Mouse (Mus musculus): ENCODE measurements at regions not wholly inside any gene's neighbourhood (a gene's known extent, or its start where the extent isn't known, plus 50 kb on each side); places are given as distances from the start of the nearest gene placed in this dataset.

- Histone ChIP-seq H3K4me1 (replicated peaks) (no peaks in the 10 kb centered on the region), H3K4me2 (no peak overlapping the region), H3K9me3 (no peaks in the 10 kb centered on the region), H3K36me3 (no peaks in the 10 kb centered on the region), H3K27ac (replicated peaks) (no peak overlapping the region), H3K4me3 (no peak overlapping the region), H3K27me3 (no peaks in the 10 kb centered on the region), H3K9ac (no peak overlapping the region)
- 83% methylated on average over 4 of the region's 4 CpGs for WGBS
- ATAC-seq (ENCODE audit: low FRiP score, low read depth), result no peak
Measured at GRCm38 (mm10) chr4:101336811-101337210, 71.7 kb upstream of the Jak1 start.

GRCm38 (mm10) chr4:101336371-101336770, 71.3 kb upstream of the Jak1 start:
- no peaks in the 10 kb centered on the region for H3K36me3 ChIP-seq
- H3K4me1 ChIP-seq (replicated peaks), result no peaks in the 10 kb centered on the region
- no peak overlapping the region for H3K9ac ChIP-seq
- H3K9me3 ChIP-seq, result no peaks in the 10 kb centered on the region
- no peak overlapping the region for H3K4me3 ChIP-seq
- ATAC-seq (ENCODE audit: low FRiP score, low read depth), result no peak
- no peaks in the 10 kb centered on the region for H3K27me3 ChIP-seq
- no peak overlapping the region for H3K27ac ChIP-seq (replicated peaks)
- H3K4me2 ChIP-seq, result no peak overlapping the region

GRCm38 (mm10) chr4:101333868-101334267, 68.8 kb upstream of the Jak1 start:
- no peak for ATAC-seq (ENCODE audit: low FRiP score, low read depth)
- no peak overlapping the region for H3K4me2 ChIP-seq
- H3K27ac ChIP-seq (replicated peaks), result no peak overlapping the region
- H3K9me3 ChIP-seq, result no peaks in the 10 kb centered on the region
- no peaks in the 10 kb centered on the region for H3K36me3 ChIP-seq
- no peaks in the 10 kb centered on the region for H3K27me3 ChIP-seq
- no peak overlapping the region for H3K4me3 ChIP-seq
- no peak overlapping the region for H3K9ac ChIP-seq
- WGBS, result 95% methylated on average over 10 of the region's 10 CpGs
- H3K4me1 ChIP-seq (replicated peaks), result no peaks in the 10 kb centered on the region

GRCm38 (mm10) chr4:101333036-101333435, 68.0 kb upstream of the Jak1 start:
- WGBS, result 71% methylated on average over 3 of the region's 3 CpGs
- Histone ChIP-seq H3K27me3 (no peaks in the 10 kb centered on the region), H3K9me3 (no peaks in the 10 kb centered on the region), H3K9ac (no peak overlapping the region), H3K27ac (replicated peaks) (no peak overlapping the region), H3K4me2 (no peak overlapping the region), H3K4me1 (replicated peaks) (no peaks in the 10 kb centered on the region), H3K4me3 (no peak overlapping the region), H3K36me3 (no peaks in the 10 kb centered on the region)
- no peak for ATAC-seq (ENCODE audit: low FRiP score, low read depth)

GRCm38 (mm10) chr4:101331231-101331630, 66.1 kb upstream of the Jak1 start:
- no peak for ATAC-seq (ENCODE audit: low FRiP score, low read depth)
- no peaks in the 10 kb centered on the region for H3K4me1 ChIP-seq (replicated peaks)
- WGBS, result 85% methylated on average over 4 of the region's 4 CpGs

GRCm38 (mm10) chr4:101329060-101329459, 64.0 kb upstream of the Jak1 start:
- H3K9ac ChIP-seq, result no peak overlapping the region
- H3K36me3 ChIP-seq, result no peaks in the 10 kb centered on the region
- H3K4me2 ChIP-seq, result no peak overlapping the region
- ATAC-seq (ENCODE audit: low FRiP score, low read depth), result no peak
- H3K27ac ChIP-seq (replicated peaks), result no peak overlapping the region
- no peaks in the 10 kb centered on the region for H3K4me1 ChIP-seq (replicated peaks)
- 88% methylated on average over 7 of the region's 7 CpGs for WGBS
- H3K4me3 ChIP-seq, result no peak overlapping the region
- H3K9me3 ChIP-seq, result no peaks in the 10 kb centered on the region
- no peaks in the 10 kb centered on the region for H3K27me3 ChIP-seq

More at GRCm38 (mm10) chr4:101331231-101331630, 66.1 kb upstream of the Jak1 start:
- Histone ChIP-seq H3K9me3 (no peaks in the 10 kb centered on the region), H3K27ac (replicated peaks) (no peak overlapping the region), H3K9ac (no peak overlapping the region), H3K4me3 (no peak overlapping the region), H3K4me2 (no peak overlapping the region), H3K27me3 (no peaks in the 10 kb centered on the region), H3K36me3 (no peaks in the 10 kb centered on the region)

- 89% methylated on average over 3 of the region's 3 CpGs for WGBS
- no peak for ATAC-seq (ENCODE audit: low FRiP score, low read depth)
- no peak overlapping the region for H3K4me3 ChIP-seq
- no peak overlapping the region for H3K4me2 ChIP-seq
- H3K9ac ChIP-seq, result no peak overlapping the region
- no peaks in the 10 kb centered on the region for H3K9me3 ChIP-seq
- no peak overlapping the region for H3K27ac ChIP-seq (replicated peaks)
- no peaks in the 10 kb centered on the region for H3K36me3 ChIP-seq
- H3K4me1 ChIP-seq (replicated peaks), result no peaks in the 10 kb centered on the region
- H3K27me3 ChIP-seq, result no peaks in the 10 kb centered on the region
Measured at GRCm38 (mm10) chr4:101326067-101326466, 61.0 kb upstream of the Jak1 start.

- Histone ChIP-seq H3K9me3 (no peaks in the 10 kb centered on the region), H3K27ac (replicated peaks) (no peak overlapping the region), H3K27me3 (no peaks in the 10 kb centered on the region), H3K4me3 (no peak overlapping the region), H3K36me3 (no peaks in the 10 kb centered on the region), H3K4me2 (no peak overlapping the region), H3K9ac (no peak overlapping the region), H3K4me1 (replicated peaks) (no peaks in the 10 kb centered on the region)
- ATAC-seq (ENCODE audit: low FRiP score, low read depth), result no peak
- WGBS, result 77% methylated on average over 2 of the region's 2 CpGs
Measured at GRCm38 (mm10) chr4:101321731-101322130, 56.6 kb upstream of the Jak1 start.

- no peak for ATAC-seq (ENCODE audit: low FRiP score, low read depth)
- 83% methylated on average over 2 of the region's 2 CpGs for WGBS
- Histone ChIP-seq H3K27ac (replicated peaks) (no peak overlapping the region), H3K4me1 (replicated peaks) (no peaks in the 10 kb centered on the region), H3K27me3 (no peaks in the 10 kb centered on the region), H3K4me3 (no peak overlapping the region), H3K9me3 (no peaks in the 10 kb centered on the region), H3K36me3 (no peaks in the 10 kb centered on the region), H3K4me2 (no peak overlapping the region), H3K9ac (no peak overlapping the region)
Measured at GRCm38 (mm10) chr4:101320587-101320986, 55.5 kb upstream of the Jak1 start.

GRCm38 (mm10) chr4:101319681-101320220, 54.7 kb upstream of the Jak1 start:
- H3K27ac ChIP-seq (replicated peaks), result no peak overlapping the region
- H3K4me2 ChIP-seq, result no peak overlapping the region
- no peak for ATAC-seq (ENCODE audit: low FRiP score, low read depth)
- H3K9ac ChIP-seq, result no peak overlapping the region
- H3K4me3 ChIP-seq, result no peak overlapping the region
- no peaks in the 10 kb centered on the region for H3K36me3 ChIP-seq
- H3K27me3 ChIP-seq, result no peaks in the 10 kb centered on the region
- no peaks in the 10 kb centered on the region for H3K4me1 ChIP-seq (replicated peaks)
- no peaks in the 10 kb centered on the region for H3K9me3 ChIP-seq
- 86% methylated on average over 4 of the region's 4 CpGs for WGBS

GRCm38 (mm10) chr4:101318836-101319235, 53.8 kb upstream of the Jak1 start:
- Histone ChIP-seq H3K9me3 (no peaks in the 10 kb centered on the region), H3K36me3 (no peaks in the 10 kb centered on the region), H3K4me1 (replicated peaks) (no peaks in the 10 kb centered on the region), H3K4me3 (no peak overlapping the region), H3K27me3 (no peaks in the 10 kb centered on the region), H3K27ac (replicated peaks) (no peak overlapping the region), H3K9ac (no peak overlapping the region), H3K4me2 (no peak overlapping the region)
- no peak for ATAC-seq (ENCODE audit: low FRiP score, low read depth)
- WGBS, result 86% methylated on average over 1 of the region's 1 CpGs

- Histone ChIP-seq H3K4me2 (no peak overlapping the region), H3K27ac (replicated peaks) (no peak overlapping the region), H3K9me3 (no peaks in the 10 kb centered on the region), H3K36me3 (no peaks in the 10 kb centered on the region), H3K9ac (no peak overlapping the region), H3K4me1 (replicated peaks) (no peaks in the 10 kb centered on the region), H3K27me3 (no peaks in the 10 kb centered on the region; the same call in 1 of the 2 replicates), H3K4me3 (no peak overlapping the region)
- no peak for ATAC-seq (ENCODE audit: low FRiP score, low read depth)
- 83% methylated on average over 6 of the region's 6 CpGs for WGBS
Measured at GRCm38 (mm10) chr4:101316061-101316460, 51.0 kb upstream of the Jak1 start.

All from hindbrain, embryonic 15.5 days (tissue).